Mouse (Mus musculus): ENCODE measurements around the gene Cyp2d12.
"Not testable (repeated sequence)": the region's sequence is repeated elsewhere in the genome, so short reads cannot be mapped to it uniquely, and the experiment has no call there.

Cyp2d12 gene

DNA sequence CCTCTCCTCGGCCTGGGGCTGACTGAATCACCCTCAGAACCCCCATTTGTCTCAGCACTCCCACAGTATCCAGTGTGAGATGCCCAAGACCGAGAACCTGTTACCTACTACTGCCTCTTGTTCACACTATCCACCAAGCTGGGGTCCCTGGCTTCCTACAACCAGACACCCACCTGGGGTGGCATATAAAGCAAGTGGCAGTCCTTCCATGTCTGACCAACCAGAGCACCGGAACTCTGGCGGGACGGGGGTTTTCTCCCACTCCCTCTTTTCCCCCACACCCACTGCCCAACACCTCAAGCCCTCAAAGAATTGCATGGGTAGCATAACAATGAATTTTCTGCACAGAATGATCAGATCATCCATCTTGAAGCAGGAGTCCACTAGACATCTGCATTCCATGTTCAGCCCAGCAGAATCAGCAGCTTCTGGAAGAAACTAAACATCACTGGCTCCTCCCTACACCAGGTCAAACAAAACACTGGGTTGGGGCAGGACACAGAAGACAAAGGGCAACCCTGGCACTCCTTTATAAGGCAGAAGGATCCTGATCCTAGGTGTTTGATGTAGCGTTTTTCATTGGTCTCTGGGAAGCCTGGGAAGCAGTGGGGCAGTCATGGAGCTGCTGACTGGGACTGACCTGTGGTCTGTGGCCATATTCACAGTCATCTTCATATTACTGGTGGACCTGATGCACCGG is at the start of gene Cyp2d12:
Gene Cyp2d12, plus strand, starts transcription at position 542 of the 700 bp plus-strand sequence.
- no peak for DNase-seq

GRCm38 (mm10) chr15:82506971-82507370 is 47.9 kb upstream of the Cyp2d12 start:
- DNase-seq: no peak

GRCm38 (mm10) chr15:82507740-82508139 is 47.1 kb upstream of the Cyp2d12 start:
- not testable (repeated sequence) for DNase-seq

- not testable (repeated sequence) for DNase-seq
Measured at GRCm38 (mm10) chr15:82509495-82509894, 45.4 kb upstream of the Cyp2d12 start.

DNA sequence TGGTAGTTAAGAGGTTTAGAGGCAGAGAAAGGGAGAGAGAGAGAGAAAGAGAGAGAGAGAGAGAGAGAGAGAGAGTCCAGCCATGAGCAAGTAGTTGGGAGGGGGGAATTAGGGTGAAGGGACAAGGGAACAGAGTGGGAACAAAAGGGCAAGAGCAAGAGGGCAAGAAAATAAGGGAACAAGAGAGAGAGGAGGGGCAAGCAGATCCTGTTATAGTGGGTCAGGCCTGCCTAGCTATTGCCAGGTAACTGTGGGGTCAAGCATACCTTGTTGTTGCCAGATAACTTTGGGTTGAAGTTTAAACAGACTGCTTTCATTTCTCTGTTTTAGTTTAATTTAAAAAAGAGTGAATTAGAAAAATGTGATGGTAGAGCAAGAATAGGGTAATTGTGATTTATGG is 44.4 kb upstream of the Cyp2d12 start:
- not testable (repeated sequence) for DNase-seq

- not testable (repeated sequence) for DNase-seq
Measured at GRCm38 (mm10) chr15:82512111-82512510, 42.8 kb upstream of the Cyp2d12 start.

DNA sequence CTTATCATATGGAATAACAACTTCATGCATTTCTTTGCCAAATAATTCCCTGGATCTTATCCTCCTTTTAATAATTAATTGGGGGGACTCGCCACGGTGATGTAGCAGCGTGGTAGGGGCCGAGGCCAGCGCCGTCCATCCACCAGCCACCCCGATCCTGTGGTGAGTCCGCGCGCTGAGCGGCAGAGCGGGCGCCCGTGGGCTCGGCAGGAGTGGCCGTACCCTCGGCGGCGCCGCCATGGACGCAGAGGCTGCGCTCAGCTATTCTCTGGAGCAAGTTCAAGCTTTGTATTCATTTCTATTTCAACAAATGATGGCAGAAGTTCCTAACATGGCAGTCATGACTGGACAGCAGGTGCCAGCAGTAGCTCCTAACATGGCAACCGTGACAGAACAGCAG is 38.7 kb upstream of the Cyp2d12 start:
- DNase-seq: not testable (repeated sequence)

- not testable (repeated sequence) for DNase-seq
Measured at GRCm38 (mm10) chr15:82527371-82527770, 27.5 kb upstream of the Cyp2d12 start.

DNA sequence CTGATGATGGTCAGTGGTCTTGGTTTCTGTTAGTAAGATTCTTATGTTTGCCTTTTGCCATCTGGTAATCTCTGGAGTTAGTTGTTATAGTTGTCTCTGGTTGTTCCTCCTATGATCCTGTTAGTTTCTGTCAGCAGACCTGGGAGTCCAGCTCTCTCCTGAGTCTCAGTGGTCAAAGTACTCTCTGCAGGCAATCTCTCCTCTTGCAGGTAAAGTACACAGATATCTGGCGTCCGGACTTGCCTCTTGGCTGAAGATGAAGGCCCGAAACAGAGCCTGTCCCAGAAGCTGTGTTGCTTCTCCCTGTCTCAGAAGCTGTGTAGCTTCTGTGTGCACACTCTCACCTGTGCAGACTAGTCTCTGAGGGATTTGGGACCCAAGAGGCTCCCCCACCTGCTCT is 22.2 kb upstream of the Cyp2d12 start:
- not testable (repeated sequence) for DNase-seq

DNA sequence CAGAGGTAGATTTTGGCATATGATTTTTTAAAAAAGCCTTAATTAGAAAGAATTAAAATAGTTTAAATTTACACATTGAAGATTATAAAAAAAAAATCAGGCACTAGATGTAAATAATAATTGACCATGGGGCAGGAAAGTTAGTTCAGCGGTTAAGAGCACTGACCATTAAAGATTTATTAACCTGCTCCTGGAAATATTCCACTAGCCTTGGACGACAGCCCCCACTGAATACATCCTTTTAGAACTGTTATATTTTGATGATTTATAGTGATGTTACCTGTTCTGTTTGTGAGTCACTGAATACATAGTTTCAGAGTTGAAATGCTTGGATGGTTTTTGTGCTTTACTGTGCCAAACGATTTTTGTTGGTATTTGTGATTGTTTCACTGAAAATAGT is 11.9 kb upstream of the Cyp2d12 start:
- not testable (repeated sequence) for DNase-seq

DNA sequence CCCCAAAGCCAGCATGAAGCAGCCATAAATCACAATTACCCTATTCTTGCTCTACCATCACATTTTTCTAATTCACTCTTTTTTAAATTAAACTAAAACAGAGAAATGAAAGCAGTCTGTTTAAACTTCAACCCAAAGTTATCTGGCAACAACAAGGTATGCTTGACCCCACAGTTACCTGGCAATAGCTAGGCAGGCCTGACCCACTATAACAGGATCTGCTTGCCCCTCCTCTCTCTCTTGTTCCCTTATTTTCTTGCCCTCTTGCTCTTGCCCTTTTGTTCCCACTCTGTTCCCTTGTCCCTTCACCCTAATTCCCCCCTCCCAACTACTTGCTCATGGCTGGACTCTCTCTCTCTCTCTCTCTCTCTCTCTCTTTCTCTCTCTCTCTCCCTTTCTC is 10.3 kb upstream of the Cyp2d12 start:
- not testable (repeated sequence) for DNase-seq

GRCm38 (mm10) chr15:82547753-82548152 is 7.1 kb upstream of the Cyp2d12 start:
- not testable (repeated sequence) for DNase-seq

DNA sequence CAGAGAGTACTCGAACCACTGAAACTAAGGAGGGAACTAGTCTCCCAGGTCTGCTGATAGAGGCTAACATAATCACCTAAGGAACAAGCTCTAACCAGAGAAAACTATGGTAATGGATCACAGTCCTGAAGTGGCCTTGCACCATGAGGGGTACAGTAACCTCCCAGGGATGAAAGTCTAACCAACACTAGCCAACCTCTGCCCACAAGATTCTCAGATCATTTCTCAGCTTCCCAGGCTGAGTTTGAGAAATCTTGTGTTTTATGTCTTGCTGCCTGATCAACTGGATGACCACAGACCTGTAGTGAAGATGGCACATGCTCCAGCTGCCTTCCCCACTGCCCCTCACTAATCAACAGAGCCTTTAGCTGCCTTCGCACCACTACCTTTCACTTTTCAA is 1.7 kb upstream of the Cyp2d12 start:
- DNase-seq: not testable (repeated sequence)

DNA sequence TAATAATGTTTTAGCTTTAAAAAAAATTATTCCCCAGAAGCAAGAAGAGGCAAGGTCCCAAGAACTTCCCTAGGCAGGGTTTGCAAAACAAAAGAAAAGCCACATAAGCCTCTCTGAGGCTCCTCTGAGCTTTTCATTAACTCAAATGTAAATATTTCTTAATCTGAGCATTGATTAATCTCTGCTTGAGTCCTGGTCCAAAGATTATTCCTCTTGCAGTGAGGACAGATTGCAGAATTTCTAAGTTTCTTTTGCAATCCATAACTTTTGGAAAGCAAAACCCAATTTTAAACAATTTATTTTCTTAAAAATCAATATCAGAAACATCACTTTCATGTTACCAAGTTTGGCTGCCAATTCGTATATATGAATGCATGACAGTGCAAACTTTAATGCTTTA is 18.0 kb downstream of the Cyp2d12 start:
- DNase-seq: no peak

DNA sequence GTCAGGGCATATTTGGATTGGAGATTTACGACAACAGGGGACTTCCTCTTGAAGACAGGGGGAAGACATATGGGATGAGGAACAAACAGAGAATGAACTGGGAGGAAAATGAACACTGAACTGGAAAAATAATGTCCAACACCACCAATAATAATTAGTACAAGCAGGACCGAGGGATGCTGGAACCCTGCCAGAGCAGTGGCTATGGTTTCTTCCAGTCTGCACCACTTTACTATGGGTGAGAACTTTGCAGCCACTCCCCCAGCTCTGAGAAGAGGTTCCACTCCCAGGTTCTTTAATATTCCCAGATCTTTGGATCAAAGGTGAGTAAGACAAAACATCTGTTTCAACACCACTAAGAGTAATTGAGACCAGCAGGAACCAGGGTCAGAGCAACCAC is 24.2 kb downstream of the Cyp2d12 start:
- DNase-seq: no peak

- DNase-seq: no peak
Measured at GRCm38 (mm10) chr15:82582621-82583020, 27.7 kb downstream of the Cyp2d12 start.
